Mouse (Mus musculus) left cerebral cortex, adult 2 months (tissue): ENCODE measurements around the gene 2210011C24Rik. TPM values are rescaled to one million over a fixed set of nuclear protein-coding genes. Genes with fewer than 3 reads are reported as not detected.

Experiments used
- DNase-seq, 2 experiments: peaks; one replicate each; pipeline ENCODE4 v3.0.0; 2021 to 2022; ENCODE audit warnings: low spot score in 2 of 2, mixed read lengths in 1 of 2; ENCODE audit errors: extremely low spot score in 1 of 2
- H3K27ac ChIP-seq: fragments of 200-600 bp; 2 replicates; pipeline ENCODE4 v1.8.1; 2022
- H3K4me3 ChIP-seq: fragments of 200-600 bp; 2 replicates; pipeline ENCODE4 v1.8.1; 2022
- CTCF ChIP-seq: fragments of 200-600 bp; IDR thresholded peaks from 2 replicates; pipeline ENCODE4 v1.8.1; 2022; ENCODE audit warnings: antibody characterized with exemption, mild to moderate bottlenecking, moderate library complexity
- intact Hi-C: fragments of 180-260 bp; cut with DNase I; formaldehyde crosslinking; loops from one replicate; pipeline ENCODE4 v1.15.1; 2025
- microRNA-seq, 2 experiments: library from miRNA; unstranded; fragments of <30 nt; microRNA quantifications; one replicate each; pipeline ENCODE4 v1.2.0; 2021
- total RNA-seq, 2 experiments: library from RNA; stranded (reverse); gene quantifications; 2 replicates each; pipeline ENCODE4 v1.2.3; 2021

The 2210011C24Rik gene
- total RNA-seq, 2 experiments from 2014 or later: 1.0 to 1.3 TPM

- H3K4me3 ChIP-seq: peak within 1 kb of the TSS; percentile 64
- DNase-seq: peak; percentile 98 to 99
- peak within 1 kb of the TSS; percentile 88 for H3K27ac ChIP-seq
- no peak for TF ChIP-seq CTCF
- intact Hi-C loops: loop anchor here (1.0 kb wide), 1 partner anchor 17 kb away; the partner anchor contains the start of genes Asf1b and Gm10644
Observed at GRCm38 (mm10) chr8:83972150-83973120, 39.5 kb downstream of the 2210011C24Rik start, which contains the start of gene Prkaca. Gene Prkaca (plus strand): TSS chr8:83972993.

DNA sequence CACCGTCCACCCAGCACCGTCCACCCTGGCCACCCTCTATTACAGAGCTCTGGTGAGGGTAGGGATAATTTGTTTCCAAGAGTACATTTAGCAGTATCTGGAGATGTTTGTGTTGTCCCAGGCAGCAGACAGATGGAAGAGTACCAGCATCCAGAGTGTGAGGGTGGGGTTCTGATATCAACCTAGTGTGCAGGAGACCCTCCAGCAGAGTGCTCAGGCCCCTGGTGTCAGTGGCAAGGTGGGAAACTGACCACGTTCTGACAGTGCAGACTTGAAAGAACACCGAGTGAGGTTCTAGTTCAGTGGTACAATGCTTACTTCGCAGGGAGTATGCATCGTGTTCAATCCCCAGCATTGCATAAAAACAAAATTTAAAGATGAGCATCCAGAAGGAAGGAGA is 40.3 kb downstream of the 2210011C24Rik start:
- Histone ChIP-seq H3K27ac (no peak overlapping the region), H3K4me3 (peak overlapping the region; percentile 64)
- no peak for DNase-seq
- no peak for TF ChIP-seq CTCF
- intact Hi-C loops: loop anchor here (1.0 kb wide), 1 partner anchor 16 kb away; the partner anchor contains the start of genes Asf1b and Gm10644

DNA sequence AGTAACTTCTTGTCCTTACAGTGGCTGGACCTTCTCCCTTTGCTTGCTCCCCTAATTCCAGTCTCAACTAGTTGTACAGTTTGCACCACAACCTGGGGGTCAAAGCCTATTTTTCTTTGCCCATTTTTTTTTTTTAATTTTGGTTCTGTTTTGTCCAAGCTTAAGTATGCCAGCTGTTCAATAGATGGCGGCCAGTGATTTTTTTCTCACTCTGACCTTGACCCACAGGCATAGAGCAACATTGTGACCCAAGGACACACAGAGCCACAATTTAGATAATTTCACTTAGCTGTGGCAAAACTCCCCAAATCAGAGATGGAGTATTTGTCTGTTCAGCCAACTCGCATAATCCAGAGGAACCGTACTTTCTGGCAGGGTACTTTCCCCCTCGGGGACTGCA is 40.9 kb downstream of the 2210011C24Rik start:
- Histone ChIP-seq H3K27ac (no peak overlapping the region), H3K4me3 (no peak overlapping the region)
- DNase-seq: no peak
- no peak for TF ChIP-seq CTCF
- intact Hi-C loops: no loop called here

DNA sequence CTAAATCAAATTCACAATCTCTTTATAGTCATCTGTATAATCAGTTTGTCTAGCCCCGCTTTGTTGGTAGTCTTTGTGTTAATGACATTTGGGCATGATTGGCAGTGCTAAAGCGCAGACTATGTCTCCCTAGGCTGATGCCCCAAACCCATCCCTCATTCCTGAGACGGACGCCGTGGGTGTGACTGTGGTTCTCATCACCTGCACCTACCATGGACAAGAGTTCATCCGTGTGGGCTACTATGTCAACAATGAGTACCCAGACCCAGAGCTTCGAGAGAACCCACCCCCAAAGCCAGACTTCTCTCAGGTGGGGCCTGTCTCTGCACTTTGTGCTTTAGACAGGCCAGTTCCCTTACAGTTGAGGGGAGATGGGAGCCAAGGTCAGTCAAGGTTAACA is 44.3 kb downstream of the 2210011C24Rik start:
- TF ChIP-seq CTCF: no peak
- intact Hi-C loops: loop anchor here (5.0 kb wide), 1 partner anchor 230 kb away; no protein-coding TSS in a partner anchor
- no peak for DNase-seq
- Histone ChIP-seq H3K4me3 (no peak overlapping the region), H3K27ac (no peak overlapping the region)

DNA sequence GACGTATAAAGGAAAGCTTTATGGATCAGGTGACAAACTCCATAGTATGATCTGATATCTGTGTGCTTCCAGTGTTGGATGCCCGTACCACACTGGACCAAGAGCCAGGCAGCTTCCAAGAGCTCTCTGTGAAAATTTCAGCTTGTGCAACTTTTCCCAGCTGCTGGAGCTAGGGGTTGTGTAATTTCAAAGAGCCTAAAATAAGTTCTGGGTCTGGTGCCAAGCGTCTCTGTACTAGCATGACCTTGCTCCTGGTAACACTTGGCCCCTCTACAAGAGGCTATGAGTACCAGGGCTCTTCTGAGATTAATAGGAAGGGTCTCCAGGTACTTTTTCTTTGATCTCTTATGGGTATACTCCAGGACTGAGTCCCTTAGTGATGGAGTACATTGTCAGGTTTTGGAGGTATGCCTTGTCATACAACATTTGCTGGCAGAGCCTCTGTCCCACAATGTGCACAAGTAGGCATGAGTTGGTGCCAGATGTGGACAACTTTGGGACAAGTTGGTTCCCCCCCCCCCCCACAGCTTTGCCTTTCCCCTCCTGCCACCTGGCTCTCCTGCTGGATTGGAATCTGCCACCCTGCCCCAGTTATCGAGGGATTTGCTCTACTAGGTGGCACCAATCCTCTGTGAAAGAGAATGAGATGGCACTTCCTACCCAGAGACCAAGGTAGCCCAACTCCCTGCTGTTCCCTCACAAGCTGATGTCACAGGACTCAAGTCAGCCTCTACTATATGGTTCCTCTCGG is 47.8 kb downstream of the 2210011C24Rik start:
- Histone ChIP-seq H3K4me3 (no peak overlapping the region), H3K27ac (no peak overlapping the region)
- no peak for DNase-seq
- intact Hi-C loops: no loop called here
- no peak for TF ChIP-seq CTCF

Small RNA genes within 50 kb of the gene (microRNA-seq; reads per million reads assigned to microRNA genes)
- gene Mir1199 (0.97 to 2.6 reads per million in 2 experiments), gene Mir8111 (11.9 to 13.9 reads per million in 2 experiments)

Other genes with a start within 250 kb of the 2210011C24Rik start
- 100 to 1,000 TPM; 397 to 418 TPM for gene Adgrl1, start 112.1 kb downstream of the 2210011C24Rik start, total RNA-seq
- under 1 TPM; 0.44 to 0.63 TPM for gene Gm10644, start 57.0 kb downstream of the 2210011C24Rik start, total RNA-seq
- under 1 TPM; 0.35 to 0.66 TPM for gene Asf1b, start 56.7 kb downstream of the 2210011C24Rik start, total RNA-seq
- gene Prkaca, start 39.2 kb downstream of the 2210011C24Rik start, total RNA-seq: 100 to 1,000 TPM; 236 to 250 TPM
- gene Samd1, start 14.5 kb downstream of the 2210011C24Rik start, total RNA-seq: 10 to 100 TPM; 39.3 to 43.7 TPM
- under 1 TPM in 1 of 2 experiments, not detected in 1; 0.41 TPM for gene 1700067K01Rik, start 10.7 kb downstream of the 2210011C24Rik start, total RNA-seq
- 1 to 10 TPM; 2.2 to 2.7 TPM for gene Palm3, start 9.3 kb upstream of the 2210011C24Rik start, total RNA-seq
- under 1 TPM; 0.23 to 0.41 TPM for gene Il27ra, start 30.4 kb upstream of the 2210011C24Rik start, total RNA-seq
- not detected for gene Rln3, start 32.8 kb upstream of the 2210011C24Rik start, total RNA-seq
- gene Gm10643, start 53.0 kb upstream of the 2210011C24Rik start, total RNA-seq: 1 to 10 TPM; 2.8 to 3.5 TPM
- gene Rfx1, start 54.7 kb upstream of the 2210011C24Rik start, total RNA-seq: 10 to 100 TPM; 27.1 to 30.0 TPM
- gene Dcaf15, start 92.6 kb upstream of the 2210011C24Rik start, total RNA-seq: 10 to 100 TPM; 17.9 to 18.0 TPM
- not detected for gene Podnl1, start 113.8 kb upstream of the 2210011C24Rik start, total RNA-seq
- 10 to 100 TPM; 49.9 to 52.2 TPM for gene Cc2d1a, start 135.8 kb upstream of the 2210011C24Rik start, total RNA-seq
- gene 4930432K21Rik, start 135.9 kb upstream of the 2210011C24Rik start, total RNA-seq: 1 to 10 TPM; 2.0 to 2.8 TPM
- gene Nanos3, start 173.0 kb upstream of the 2210011C24Rik start, total RNA-seq: 1 to 10 TPM; 2.0 to 3.0 TPM
- gene Zswim4, start 224.9 kb upstream of the 2210011C24Rik start, total RNA-seq: 10 to 100 TPM; 15.1 to 17.8 TPM
- gene D8Ertd738e, start 237.5 kb upstream of the 2210011C24Rik start, total RNA-seq: 100 to 1,000 TPM; 124 to 140 TPM
- 10 to 100 TPM; 13.2 to 16.5 TPM for gene Mri1, start 245.2 kb upstream of the 2210011C24Rik start, total RNA-seq